Mouse (Mus musculus) right cerebral cortex, postnatal 25 days (tissue): Measurements from ENCODE around the gene Prtg.

ENCODE experiments used
- DNase-seq: peaks from one replicate; pipeline ENCODE4 v3.0.0; 2022

The Prtg gene

DNA sequence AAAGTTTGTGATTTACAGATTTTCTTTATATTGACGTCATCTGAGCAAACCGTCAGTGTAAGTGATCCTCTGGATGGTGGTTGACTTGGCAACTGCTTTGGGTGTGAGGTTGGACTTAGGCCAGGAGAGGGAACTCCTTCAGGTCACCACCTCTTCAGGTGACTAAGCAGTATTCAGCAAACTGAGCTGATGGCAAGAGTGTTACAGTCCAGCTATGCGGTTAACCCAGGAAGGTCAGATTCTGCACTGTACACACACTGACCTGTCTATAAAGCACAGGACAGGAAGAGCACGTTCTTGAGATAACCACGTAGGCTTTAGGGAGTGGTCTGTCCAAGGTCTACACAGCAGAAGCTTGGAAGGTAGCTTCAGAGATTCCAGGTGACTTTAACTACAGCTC lies 3.9 kb downstream of the Prtg start:
- DNase-seq: no peak

DNA sequence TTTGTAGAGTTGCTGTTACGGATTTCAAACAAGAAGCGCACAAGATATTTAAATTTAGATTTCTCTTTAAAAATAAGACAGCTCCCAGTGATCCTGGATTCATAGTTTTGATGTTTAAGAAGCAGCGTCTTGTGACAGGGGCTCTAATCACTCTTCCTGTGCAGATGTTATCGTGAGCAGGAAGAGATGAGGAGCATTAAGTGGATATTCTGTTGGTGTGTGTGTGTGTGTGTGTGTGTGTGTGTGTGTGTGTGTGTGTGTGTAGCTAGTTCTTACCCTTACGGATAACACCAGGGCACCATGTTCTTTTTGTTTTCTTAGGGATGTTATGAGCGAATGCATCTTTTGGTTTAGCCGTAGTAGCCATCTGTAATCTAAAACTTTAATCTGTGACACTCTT lies 5.4 kb downstream of the Prtg start:
- DNase-seq: no peak

DNA sequence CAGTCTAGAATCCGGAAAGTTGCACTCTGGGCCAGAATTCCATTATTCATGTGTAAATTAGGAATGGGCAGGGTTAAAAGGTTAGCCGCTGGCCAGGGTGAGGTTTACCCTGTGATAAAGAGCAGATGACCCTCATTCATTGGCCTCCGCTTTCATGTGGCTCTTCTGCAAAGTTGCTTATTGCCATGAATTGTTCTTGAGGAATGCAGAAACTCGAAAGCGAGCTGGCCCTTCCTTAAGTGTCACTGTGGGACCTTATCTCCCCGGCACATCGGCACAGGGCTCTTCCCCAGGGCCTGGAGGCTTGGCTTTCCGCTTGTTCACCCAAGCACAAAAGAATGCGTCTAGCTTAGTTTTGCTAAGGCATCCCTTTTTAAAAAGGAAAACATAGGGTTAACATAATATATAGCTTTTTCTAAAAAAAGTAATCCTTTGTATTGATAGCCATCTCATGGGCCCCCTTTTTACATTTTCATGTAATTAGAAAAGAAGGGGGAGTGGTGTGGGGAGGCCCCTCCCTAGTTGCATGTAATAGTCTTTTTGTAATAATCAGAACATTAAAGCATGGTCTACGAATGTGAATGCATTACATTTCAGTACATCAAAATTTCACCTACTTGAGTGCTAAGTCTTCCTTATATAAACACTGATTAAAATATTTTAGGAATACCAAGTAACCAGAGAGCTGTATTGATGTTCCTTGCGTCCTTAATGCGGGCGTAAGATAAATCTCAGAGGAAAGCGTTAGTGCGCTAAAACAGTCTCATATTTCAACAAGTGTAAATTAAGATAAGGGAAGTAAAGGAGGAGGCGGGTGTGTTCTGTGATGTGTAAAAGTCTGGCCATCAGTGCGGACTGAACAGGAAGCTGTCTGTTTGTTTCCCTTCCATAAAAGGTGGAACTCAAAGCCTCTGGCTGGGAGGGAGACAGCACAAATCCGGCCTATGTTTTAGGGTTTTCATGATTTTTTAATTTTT lies 6.2 kb downstream of the Prtg start:
- no peak for DNase-seq

DNA sequence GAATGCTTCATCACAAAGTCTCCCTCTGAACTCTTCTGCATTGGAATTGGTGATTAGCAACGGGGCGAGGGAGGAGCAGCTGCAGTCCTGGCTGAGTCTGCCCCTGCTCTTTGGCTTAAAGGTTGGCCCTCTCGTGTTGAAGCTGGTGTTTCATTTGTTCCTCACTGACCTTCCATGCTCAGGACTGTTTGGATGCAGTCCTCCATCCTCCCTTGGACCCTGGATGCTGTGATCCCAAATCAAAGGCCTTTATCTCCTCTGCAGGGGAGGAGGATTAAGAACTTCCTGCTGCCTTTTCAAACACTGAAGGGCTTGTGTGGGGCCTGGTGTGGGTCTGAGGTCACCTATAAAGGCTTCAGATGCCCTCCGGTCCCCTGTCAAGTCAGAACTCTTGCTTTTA lies 18.8 kb downstream of the Prtg start:
- no peak for DNase-seq

DNA sequence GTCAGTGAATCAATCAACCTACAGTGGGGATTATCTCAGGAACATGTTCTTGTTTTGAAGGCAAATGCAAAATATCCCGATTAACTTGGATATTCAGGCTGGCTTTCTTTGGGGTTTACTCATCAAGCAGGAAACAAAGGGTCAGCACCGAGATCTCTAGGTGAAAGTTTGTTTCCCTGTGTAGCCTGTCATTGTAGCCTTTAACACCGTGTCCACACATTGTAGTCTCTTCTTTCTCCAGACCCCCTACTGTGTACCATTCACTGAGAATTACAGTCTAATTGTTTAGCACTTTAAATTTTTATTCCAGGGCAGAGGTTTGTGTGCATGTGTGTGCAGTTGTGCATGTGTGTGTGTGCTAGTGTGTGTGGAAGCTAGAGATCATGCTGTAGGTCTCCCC lies 19.3 kb downstream of the Prtg start:
- DNase-seq: no peak

DNA sequence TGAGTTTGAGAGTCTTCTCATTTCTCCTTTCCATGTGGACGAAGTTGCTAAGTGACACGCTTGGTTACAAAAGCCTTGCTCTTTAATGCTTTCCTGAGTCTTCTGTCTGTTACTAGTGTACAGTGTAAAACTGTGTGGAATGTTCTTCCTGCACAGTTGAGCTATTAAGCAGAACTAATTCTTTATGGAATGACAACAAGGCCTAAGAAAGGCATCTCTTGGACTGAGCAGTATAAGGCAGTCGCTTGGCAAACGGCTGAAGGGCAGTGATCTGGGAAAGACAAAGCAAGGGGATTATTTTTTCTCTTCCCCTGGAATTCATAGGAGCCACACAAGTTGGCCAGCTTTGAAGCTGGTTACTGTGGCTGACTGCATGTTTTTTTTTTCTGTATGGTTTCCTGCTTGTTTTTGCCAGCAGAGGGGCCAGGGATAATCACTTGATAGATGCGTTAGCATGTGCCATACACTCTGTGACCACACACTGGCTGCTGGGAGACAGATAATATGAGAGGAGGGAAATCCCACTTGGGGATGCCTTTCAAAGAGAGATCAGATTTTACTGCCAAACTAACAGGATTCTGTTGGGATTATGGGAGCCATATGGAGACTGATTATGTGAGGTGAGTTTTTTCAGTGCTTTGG lies 22.1 kb downstream of the Prtg start:
- DNase-seq: no peak

DNA sequence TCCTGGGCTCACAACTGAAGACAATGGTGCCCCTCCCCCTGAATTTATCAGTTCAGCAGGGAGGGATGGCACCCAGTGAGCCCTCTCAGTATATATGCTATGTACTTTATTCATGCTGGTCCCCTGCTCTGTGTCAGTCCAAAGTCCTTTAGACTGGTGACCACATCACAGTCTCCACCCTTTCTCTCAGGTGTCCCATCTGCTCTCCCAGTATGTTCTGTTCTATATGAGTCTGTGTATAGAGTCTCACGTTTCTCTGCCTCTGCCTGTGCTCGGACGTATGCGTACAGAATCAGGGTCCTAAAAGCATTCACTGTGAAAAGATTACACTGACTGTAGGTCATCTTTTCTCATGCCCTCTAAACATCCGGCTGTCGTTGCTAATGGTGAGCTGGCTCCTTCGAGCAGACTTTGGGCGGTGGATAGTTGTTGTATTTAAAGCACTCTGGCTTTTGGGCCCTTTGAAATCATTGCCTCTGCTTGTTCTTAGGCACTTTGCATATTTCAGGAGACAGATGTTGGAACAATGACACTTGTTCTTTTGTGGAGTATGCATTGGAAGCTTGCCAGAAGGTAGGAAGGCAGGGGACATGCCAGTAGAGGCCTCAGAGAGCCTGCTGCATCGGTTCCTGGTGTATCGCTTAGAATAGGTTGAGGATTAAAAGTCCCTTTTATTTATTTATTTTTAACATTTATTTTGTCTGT lies 27.5 kb downstream of the Prtg start:
- DNase-seq: no peak

DNA sequence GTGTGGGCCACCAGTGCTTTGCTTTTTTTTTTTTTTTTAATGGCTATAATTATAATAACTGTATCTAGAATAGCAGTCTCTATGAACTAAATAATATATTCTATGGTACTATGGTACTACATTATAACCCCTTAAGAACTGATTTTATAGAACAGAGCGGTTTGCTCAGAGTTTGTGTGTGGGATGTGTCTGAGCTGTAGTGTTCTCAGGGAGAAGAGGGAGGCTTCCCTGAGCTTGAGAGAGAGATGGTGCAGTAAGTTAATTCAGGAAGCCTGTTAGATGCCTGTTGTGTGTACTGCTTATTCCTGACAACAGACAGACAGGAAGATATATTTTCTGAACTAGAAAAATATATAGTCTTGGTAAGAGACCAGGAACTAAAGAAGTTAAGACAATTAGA lies 28.3 kb downstream of the Prtg start:
- DNase-seq: no peak

DNA sequence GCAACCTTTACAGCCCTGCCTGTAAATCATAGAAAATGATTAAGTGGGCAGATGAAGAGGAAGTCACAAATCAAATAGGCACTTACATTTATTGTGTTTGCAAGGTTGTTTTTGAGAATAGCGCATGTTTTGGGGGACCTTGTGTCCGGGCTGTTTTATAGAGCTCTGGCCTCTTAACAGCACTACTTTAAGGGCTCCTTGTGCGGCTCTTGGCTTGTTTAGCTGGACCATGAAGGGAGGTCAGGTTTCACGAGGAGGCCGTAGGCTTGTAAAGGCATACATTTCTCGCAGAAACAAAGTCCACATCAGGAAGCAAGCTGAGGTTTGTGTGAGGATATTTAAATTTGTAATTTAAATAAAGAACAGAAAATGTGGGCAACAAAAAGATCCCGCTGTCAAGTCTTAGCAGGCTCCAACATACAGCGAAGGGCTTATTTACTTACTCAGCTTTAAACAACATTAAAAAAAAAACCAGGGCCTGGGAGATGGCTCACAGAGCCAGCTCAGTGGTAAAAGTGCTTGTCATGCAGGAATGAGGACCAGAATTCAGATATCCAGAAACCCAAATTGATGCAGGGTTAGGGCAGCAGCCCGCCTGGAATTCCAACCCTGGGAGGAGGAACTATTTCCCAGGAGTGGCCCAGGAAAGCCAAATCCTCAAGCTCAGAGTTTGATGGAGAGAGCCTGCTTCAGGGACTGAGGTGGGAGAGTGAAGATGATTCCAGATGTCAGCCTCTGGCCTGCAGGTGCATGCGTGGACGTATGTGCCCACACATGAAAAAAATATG lies 30.2 kb downstream of the Prtg start:
- DNase-seq: no peak

DNA sequence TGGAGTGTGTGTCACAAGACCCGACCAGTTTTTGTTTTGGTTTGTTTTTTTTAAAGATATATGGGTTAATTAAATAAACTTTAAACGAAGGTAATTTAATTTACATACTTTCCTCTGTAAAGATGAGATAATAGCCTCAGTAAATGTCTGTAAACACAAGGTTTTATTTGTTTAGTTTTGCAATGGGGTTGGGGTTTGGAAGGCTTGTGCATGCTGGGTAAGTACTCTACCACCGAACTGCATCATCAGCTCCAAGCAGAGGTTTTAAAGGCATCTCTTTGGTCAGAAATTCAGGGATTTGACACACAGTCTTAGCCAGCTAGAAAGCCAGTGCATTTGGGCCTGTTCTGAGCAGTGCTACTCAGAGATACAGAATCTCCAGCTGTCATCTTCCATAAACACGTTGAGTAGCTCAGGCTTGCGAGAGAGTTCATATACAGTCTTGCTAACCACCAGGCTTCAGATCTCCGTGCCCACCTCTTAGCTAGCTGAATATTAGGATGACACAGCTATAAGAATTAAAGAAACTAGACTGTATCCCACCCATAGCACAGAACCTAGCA lies 31.0 kb downstream of the Prtg start:
- DNase-seq: no peak

DNA sequence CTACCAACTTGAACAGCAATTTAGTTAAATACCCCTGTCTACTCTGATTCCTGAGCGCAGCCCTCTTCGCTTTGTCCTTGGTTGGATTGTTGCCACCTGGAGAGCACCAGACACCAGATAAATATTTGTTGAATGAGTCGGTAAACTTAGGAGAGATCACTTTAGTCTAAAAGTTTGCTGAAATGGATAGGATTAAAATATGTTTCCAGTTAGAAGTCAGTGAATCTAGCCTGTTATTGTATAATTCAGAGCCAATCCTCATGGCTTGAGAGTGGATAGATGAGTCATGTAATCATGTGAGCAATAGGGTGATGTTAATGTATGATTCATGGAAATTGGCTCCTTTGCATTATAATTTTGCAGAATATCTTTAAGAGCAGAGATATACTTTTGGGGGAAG lies 31.6 kb downstream of the Prtg start:
- no peak for DNase-seq

DNA sequence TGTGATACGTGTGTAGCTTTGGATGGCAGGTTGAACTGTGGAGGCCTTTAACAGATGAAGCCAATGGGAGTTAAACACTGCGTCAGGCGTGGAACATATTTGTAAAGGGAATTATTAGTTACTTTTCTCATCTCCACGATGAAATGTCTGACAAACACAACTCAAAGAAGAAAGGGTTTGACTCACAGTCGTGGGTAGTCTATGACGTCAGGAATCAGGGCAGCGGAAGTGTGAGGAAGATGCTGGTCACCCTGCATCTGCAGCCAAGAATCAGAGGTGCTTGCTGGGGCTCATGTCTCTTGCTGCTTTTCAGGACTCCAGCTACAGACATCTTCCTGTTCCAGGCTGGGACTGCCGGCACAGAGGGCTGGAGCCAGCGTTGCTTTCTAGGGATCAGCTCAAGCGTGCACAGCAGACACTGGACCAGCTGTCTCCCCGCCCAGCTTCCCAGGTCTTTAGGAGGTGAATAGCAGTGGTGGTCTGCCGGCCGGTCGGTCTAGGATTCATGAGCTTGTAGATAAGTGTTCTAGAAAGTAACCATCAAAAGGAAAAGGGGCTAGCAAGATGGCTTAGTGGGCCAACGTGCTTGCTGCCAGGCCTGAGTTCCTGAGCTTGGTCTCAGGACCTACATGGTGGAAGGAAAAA lies 32.8 kb downstream of the Prtg start:
- no peak for DNase-seq

DNA sequence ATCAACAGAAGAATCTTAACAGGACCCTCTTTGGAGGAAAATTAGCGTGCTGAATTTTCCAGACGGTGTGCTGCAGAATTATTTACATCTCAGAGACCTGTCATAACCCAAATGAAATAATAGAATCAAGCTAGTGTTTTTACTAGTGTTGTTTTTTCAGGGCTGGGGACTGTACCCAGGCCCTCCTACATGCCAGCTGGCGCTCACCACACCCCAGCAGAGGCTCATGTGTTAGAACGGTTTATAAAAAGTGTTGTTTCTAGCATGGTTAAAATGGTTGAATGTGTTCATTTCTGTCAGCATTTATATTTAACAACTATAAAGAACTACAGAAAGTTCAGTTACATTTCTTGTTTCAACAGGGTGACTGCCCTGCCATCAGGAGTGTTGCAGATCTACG lies 37.8 kb downstream of the Prtg start:
- peak; percentile 71 for DNase-seq

DNA sequence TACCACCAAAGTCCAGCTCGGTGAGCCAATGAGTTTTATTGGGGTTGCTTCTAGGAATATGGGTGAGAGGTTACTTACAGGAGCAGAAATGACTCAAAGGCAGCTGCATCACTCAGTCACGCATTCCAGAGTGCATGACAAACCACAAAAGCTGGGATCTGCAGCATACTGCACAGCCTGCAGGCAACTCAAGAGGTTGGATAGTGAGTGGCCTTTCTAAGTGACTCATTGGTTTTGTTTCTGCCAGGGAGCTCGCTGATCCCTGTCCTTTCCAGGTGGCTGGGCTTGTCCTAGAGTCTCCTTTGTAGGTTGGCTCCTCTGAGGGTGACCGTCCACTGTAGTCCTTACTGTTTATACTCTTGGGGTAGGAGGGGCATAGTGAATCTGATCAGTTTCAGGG lies 39.5 kb downstream of the Prtg start:
- DNase-seq: no peak

DNA sequence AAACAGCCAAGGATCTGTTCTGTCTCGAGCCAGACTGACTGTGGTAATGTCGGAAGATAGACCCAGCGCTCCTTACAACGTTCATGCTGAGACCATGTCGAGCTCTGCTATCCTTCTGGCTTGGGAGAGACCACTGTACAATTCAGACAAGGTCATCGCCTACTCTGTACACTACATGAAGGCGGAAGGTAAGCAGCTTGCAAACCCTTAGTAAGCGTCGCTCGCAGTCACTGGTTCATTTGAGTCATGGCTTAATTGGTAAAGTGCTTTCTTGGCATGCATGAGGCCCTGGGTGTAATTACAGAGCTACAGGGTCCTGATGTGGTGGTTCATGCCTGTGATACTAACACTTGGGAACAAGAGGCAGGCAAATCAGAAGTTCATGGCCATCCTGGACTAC lies 44.9 kb downstream of the Prtg start:
- DNase-seq: no peak

DNA sequence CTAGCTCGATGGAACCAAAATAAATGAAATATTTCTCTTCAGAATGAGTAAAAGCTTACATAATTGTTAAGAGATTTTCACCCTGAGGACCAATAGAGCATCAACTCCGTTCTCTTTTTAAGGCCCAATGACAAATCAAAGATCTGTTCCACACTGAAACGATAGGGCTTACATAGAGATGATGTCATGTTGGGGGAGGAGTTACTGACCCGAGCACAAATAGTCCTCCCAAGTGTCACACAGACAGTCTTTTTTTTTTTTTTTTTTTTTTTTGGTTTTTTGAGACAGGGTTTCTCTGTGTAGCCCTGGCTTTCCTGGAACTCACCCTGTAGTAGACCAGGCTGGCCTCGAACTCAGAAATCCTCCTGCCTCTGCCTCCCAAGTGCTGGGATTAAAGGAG lies 45.3 kb downstream of the Prtg start:
- DNase-seq: no peak

DNA sequence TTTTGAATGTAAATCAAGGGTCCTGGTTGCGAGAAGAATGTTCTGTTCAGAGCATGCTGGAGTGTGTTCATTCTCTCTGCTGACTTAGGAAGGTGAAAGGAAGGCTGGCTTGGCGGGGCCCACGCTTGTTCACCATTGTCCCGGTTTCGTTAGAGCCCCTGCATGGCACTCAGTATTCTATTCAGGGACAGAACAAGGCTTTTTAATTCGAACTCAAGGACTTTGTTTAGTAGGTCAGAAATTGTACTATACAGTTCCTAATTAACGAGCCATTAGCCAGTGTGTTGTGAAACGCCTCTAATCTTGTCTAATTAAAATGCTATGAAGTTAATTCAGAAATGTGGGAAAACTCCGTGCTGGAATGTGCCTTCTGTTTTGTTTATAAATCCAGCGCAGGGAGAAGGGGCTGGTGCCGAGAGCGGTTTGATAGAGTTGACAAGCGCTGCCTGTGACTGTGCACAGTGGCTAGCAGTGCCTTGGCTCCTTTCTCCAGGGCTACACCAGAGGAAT lies 47.1 kb downstream of the Prtg start:
- no peak for DNase-seq

DNA sequence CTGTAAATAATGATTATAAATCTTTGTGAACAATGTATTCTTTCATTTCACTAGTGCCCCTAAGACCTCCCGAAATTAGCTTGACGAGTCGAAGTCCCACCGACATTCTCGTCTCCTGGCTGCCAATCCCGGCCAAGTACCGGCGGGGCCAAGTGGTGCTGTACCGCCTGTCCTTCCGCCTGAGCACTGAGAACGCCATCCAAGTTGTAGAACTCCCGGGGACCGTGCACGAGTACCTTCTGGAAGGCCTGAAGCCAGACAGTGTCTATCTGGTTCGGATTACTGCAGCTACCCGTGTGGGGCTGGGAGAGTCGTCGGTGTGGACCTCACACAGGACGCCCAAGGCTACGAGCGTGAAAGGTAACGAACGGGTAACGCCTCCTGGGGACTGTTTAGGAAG lies 50.0 kb downstream of the Prtg start:
- no peak for DNase-seq

DNA sequence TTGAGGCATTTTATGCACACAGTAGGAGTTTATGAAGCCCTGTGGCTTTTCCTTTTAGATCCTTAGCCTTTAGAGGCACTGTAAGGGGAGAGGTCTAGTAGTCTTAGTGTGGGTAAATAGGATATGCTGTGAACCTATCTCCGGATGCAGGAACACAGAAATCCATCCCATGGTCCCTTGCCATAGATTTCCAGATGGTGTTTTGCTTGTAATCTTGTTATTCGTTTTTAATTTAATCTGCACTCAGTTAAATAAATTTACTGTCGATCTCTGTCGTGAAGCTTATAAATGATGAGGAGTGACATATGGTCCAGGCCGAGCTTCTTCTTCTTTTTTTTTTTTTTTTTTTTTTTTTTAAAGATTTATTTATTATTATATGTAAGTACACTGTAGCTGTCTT lies 54.1 kb downstream of the Prtg start:
- DNase-seq: no peak

DNA sequence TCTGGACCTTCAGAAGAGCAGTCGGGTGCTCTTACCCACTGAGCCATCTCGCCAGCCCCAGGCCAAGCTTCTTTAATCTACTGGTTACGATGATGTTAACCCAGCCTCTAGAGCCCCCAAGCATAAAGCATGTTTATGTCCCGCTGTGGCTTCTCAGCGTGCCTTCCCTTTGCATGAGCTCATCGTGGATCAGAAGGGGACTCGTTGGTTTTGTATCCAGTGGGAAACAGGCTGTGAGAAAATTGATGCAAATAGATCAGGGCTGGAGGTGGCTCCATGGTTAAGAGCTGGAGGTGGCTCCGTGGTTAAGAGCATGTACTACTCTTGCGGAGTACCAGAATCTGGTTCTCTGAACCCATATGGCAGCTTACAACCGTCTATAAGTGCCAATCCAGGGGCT lies 54.6 kb downstream of the Prtg start:
- no peak for DNase-seq

DNA sequence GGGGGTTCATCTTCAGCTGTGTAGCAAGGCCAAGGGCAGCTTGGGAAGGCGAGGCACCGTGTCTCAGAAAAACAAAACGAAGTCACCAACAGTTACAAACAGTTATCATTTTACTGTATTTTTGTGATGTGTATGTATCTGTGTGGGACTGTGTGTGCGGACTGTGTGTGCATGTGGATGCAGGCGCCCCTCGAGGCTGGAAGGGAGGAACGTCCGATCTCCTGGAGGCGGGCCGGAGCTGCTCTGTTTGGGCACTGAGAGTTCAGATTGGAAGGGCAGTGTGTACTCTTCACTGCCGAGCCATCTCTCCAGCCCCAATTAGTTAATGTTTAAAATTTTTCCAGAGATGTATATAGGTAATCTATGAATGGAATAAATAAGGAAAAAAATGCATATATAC lies 55.5 kb downstream of the Prtg start:
- DNase-seq: no peak

DNA sequence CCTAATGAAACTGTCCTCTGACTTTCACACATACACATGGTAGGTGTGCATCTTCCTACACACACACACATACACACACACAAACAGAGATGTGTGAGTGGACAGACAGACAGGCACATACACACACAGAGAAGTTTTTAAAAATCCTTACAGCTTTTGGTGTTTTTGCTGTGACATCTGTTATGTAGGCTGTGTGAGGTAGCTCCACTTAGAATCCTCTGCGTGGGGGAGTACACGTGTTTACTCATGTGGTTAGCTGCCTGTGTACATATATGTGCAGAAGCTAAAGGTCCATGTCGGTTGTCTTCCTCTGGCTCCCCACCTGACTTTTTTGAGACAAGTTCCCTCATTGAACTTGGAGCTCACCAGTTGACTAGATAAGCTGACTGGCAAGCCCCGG lies 56.3 kb downstream of the Prtg start:
- no peak for DNase-seq
